Mouse (Mus musculus): ENCODE measurements at regions not wholly inside any gene's neighbourhood (a gene's known extent, or its start where the extent isn't known, plus 50 kb on each side); places are given as distances from the start of the nearest gene placed in this dataset.

- TF ChIP-seq CTCF (IDR thresholded peaks at IDR 0.05) (no peak), POLR2A (IDR thresholded peaks at IDR 0.05; ENCODE audit: insufficient read depth, low read depth, low read length) (no peak)
These were observed 993.8 kb downstream of the Basp1 start for GRCm38 (mm10) chr15:24419736-24420135.
